In the genomic region with DNA sequence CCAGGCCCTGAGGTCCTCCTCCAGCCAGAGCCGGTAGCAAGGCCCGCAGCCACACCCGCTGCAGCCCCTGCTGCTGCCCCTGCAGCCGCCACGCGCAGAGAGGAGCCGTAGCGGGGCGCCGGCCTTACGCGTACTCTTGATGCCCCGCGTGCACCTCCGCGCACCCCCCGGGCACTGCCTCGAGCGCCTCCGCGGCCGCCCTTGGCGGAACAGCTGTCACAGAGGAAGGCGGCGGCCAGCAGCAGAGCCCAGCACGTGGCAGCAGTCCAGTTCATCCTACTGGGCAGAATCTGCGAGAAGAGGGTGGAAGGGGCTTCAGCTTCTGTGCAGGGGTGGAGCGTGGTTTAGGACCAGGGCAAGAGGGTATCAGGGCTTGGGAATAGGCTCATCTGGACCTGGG, we compare ENCODE assay signal across 9 mouse cellular contexts. TPM values are rescaled to one million over a fixed set of nuclear protein-coding genes. Genes with fewer than 3 reads are reported as not detected.
DNase-seq lines count a peak whose midpoint lies in the region; ATAC-seq and TF ChIP-seq lines count a peak whose summit lies in the region.
"Had no signal": no experiment of that assay in that cellular context is flagged by ENCODE, and none has a peak within 500 bp of the region (broad histone marks: within the 10 kb centered on the region; RNA-seq: fewer than 3 reads in every experiment).

No protein-coding gene starts in this region.

- no peaks in the 10 kb centered on the region for H3K36me3 ChIP-seq in kidney, postnatal 0 days (ENCODE audit: insufficient read depth, low read length)
- no peaks in the 10 kb centered on the region for H3K36me3 ChIP-seq in kidney, adult 2 months (ENCODE audit: control insufficient read depth, insufficient read depth, low read length)
- 0 out of 2 replicates have a peak, but pooled peaks cover 4% of the 10 kb centered on the region for H3K36me3 ChIP-seq in embryonic facial prominence, embryonic 13.5 days
- 0 out of 2 replicates have a peak, but pooled peaks cover 8% of the 10 kb centered on the region for H3K36me3 ChIP-seq in hindbrain, embryonic 10.5 days
- no peaks in the 10 kb centered on the region for H3K36me3 ChIP-seq in stomach, embryonic 15.5 days

- H3K4me1 ChIP-seq in kidney, postnatal 0 days (replicated peaks; ENCODE audit: insufficient read depth, low read length): no peaks in the 10 kb centered on the region; the same call in 1 of the 2 replicates
- no peaks in the 10 kb centered on the region for H3K4me1 ChIP-seq in kidney, adult 2 months (ENCODE audit: control insufficient read depth, insufficient read depth, low read length)
- peaks cover 15% of the 10 kb centered on the region for H3K4me1 ChIP-seq in embryonic facial prominence, embryonic 13.5 days
- peaks cover 24% of the 10 kb centered on the region for H3K4me1 ChIP-seq in hindbrain, embryonic 10.5 days (replicated peaks)
- peaks cover 8% of the 10 kb centered on the region for H3K4me1 ChIP-seq in stomach, embryonic 15.5 days

- H3K4me2 ChIP-seq in kidney, postnatal 0 days (ENCODE audit: low read length): peak overlapping the region; percentile 45
- peak overlapping the region; percentile 59 for H3K4me2 ChIP-seq in embryonic facial prominence, embryonic 13.5 days
- H3K4me2 ChIP-seq in stomach, embryonic 15.5 days: peak overlapping the region; percentile 56

- no peaks in the 10 kb centered on the region for H3K9me3 ChIP-seq in kidney, postnatal 0 days (replicated peaks; ENCODE audit: low read length)
- H3K9me3 ChIP-seq in embryonic facial prominence, embryonic 13.5 days: no peaks in the 10 kb centered on the region
- H3K9me3 ChIP-seq in hindbrain, embryonic 10.5 days: no peaks in the 10 kb centered on the region
- no peaks in the 10 kb centered on the region for H3K9me3 ChIP-seq in stomach, embryonic 15.5 days

- 0 out of 2 replicates have a peak overlapping the region, but pooled peaks have one; percentile 6 for H3K4me3 ChIP-seq in kidney, postnatal 0 days (replicated peaks; ENCODE audit: low read depth, low read length)
- no peak overlapping the region for H3K4me3 ChIP-seq in kidney, adult 2 months (ENCODE audit: insufficient read depth, low read depth, low read length)
- H3K4me3 ChIP-seq in embryonic facial prominence, embryonic 13.5 days: peak overlapping the region; percentile 33
- peak overlapping the region; percentile 52 for H3K4me3 ChIP-seq in hindbrain, embryonic 10.5 days
- H3K4me3 ChIP-seq in stomach, embryonic 15.5 days (replicated peaks): peak overlapping the region; percentile 19

- TF ChIP-seq POLR2A in kidney, adult 2 months (IDR thresholded peaks at IDR 0.05; ENCODE audit: low read depth, low read length): no peak

- ATAC-seq in kidney, postnatal 0 days (replicated peaks; ENCODE audit: low FRiP score, low read depth): no peak
- peak; percentile 46; the same call in 1 of the 2 replicates for ATAC-seq in embryonic facial prominence, embryonic 13.5 days (ENCODE audit: insufficient number of reproducible peaks, insufficient read depth, low FRiP score, low TSS enrichment, low read depth)
- ATAC-seq in stomach, embryonic 15.5 days (ENCODE audit: insufficient read depth, low FRiP score, low read depth): no peak
- no peak for ATAC-seq in CD4-positive, CD25-positive, alpha-beta regulatory T cell, adult 4 months

- TF ChIP-seq CTCF in kidney, postnatal 0 days (IDR thresholded peaks at IDR 0.05; ENCODE audit: low read depth): no peak
- TF ChIP-seq CTCF in kidney, adult 2 months (conservative IDR thresholded peaks at IDR 0.05; ENCODE audit: insufficient read depth, insufficient read length, low read depth, low read length): no peak

- DNase-seq in kidney, postnatal 0 days (ENCODE audit: low spot score): peak; percentile 4
- DNase-seq in kidney, adult 2 months: no peak
- DNase-seq in adrenal gland, postnatal 36 days: peak; percentile 51 to 55
- peak; percentile 56 for DNase-seq in hindbrain, embryonic 10.5 days (ENCODE audit: low spot score)
- DNase-seq in lung, postnatal 14 days: peak; percentile 16

- WGBS in kidney, postnatal 0 days: 7% methylated on average over 28 of the region's 28 CpGs
- 8% methylated on average over 28 of the region's 28 CpGs for WGBS in kidney, adult 2 months
- 7% methylated on average over 28 of the region's 28 CpGs for WGBS in embryonic facial prominence, embryonic 13.5 days
- WGBS in hindbrain, embryonic 10.5 days: 4% methylated on average over 28 of the region's 28 CpGs
- 6% methylated on average over 28 of the region's 28 CpGs for WGBS in stomach, embryonic 15.5 days

- no peak overlapping the region for H3K9ac ChIP-seq in kidney, postnatal 0 days (ENCODE audit: low read depth, low read length)
- H3K9ac ChIP-seq in embryonic facial prominence, embryonic 13.5 days: peak overlapping the region; percentile 58
- H3K9ac ChIP-seq in stomach, embryonic 15.5 days: no peak overlapping the region

- peaks cover 4% of the 10 kb centered on the region; the same call in 1 of the 2 replicates for H3K27me3 ChIP-seq in kidney, postnatal 0 days (ENCODE audit: insufficient read depth, low read length)
- no peaks in the 10 kb centered on the region for H3K27me3 ChIP-seq in kidney, adult 2 months (replicated peaks; ENCODE audit: control insufficient read depth, insufficient read depth, low read length)
- H3K27me3 ChIP-seq in embryonic facial prominence, embryonic 13.5 days: peaks cover 51% of the 10 kb centered on the region
- H3K27me3 ChIP-seq in hindbrain, embryonic 10.5 days (ENCODE audit: insufficient read depth, poor library complexity, severe bottlenecking): peaks cover 49% of the 10 kb centered on the region
- peaks cover 33% of the 10 kb centered on the region for H3K27me3 ChIP-seq in stomach, embryonic 15.5 days (replicated peaks)

- no peak overlapping the region for H3K27ac ChIP-seq in kidney, postnatal 0 days
- H3K27ac ChIP-seq in kidney, adult 2 months (ENCODE audit: insufficient read depth, low read depth, low read length): no peak overlapping the region
- no peak overlapping the region for H3K27ac ChIP-seq in embryonic facial prominence, embryonic 13.5 days
- peak overlapping the region; percentile 77 for H3K27ac ChIP-seq in hindbrain, embryonic 10.5 days
- no peak overlapping the region for H3K27ac ChIP-seq in stomach, embryonic 15.5 days

RNA-seq across cellular contexts. Expression of a gene that starts 1.3 kb away (rescaled TPM):
- 0.13 and 0.16 TPM in 2 replicates for polyA plus RNA-seq in kidney, postnatal 0 days (2015; fragmentation: Nextera tagmentation; extraction: Ambion mirVana)
- polyA plus RNA-seq in kidney, adult 2 months (2012; rRNA removed): 0.16 TPM in 2 replicates
- under 1 TPM; 0.33 to 0.56 TPM for total RNA-seq in adrenal gland, postnatal 36 days (2021)
- 0.72 TPM in 2 replicates for polyA plus RNA-seq in embryonic facial prominence, embryonic 13.5 days (2015; fragmentation: Nextera tagmentation; extraction: Ambion mirVana)
- 0.46 and 1.4 TPM in 2 replicates for polyA plus RNA-seq in hindbrain, embryonic 10.5 days (2016; fragmentation: Nextera tagmentation; extraction: Ambion mirVana)
- 1.0 and 1.4 TPM in 2 replicates for polyA plus RNA-seq in stomach, embryonic 15.5 days (2015; fragmentation: Nextera tagmentation; extraction: Ambion mirVana)
- polyA plus RNA-seq in CD4-positive, CD25-positive, alpha-beta regulatory T cell, adult 4 months (2017; shearing (Covaris generic)): not detected

RNA-seq across cellular contexts. Expression of a gene that starts 11.2 kb away (rescaled TPM):
- not detected in 2 replicates for polyA plus RNA-seq in kidney, postnatal 0 days (2015; fragmentation: Nextera tagmentation; extraction: Ambion mirVana)
- polyA plus RNA-seq in kidney, adult 2 months (2012; rRNA removed): not detected in 2 replicates
- total RNA-seq in adrenal gland, postnatal 36 days (2021): not detected
- not detected in 2 replicates for polyA plus RNA-seq in embryonic facial prominence, embryonic 13.5 days (2015; fragmentation: Nextera tagmentation; extraction: Ambion mirVana)
- polyA plus RNA-seq in hindbrain, embryonic 10.5 days (2016; fragmentation: Nextera tagmentation; extraction: Ambion mirVana): not detected in 2 replicates
- not detected in 2 replicates for polyA plus RNA-seq in stomach, embryonic 15.5 days (2015; fragmentation: Nextera tagmentation; extraction: Ambion mirVana)
- not detected for polyA plus RNA-seq in CD4-positive, CD25-positive, alpha-beta regulatory T cell, adult 4 months (2017; shearing (Covaris generic))
- total RNA-seq: gastrocnemius, postnatal 4 days had no signal

RNA-seq across cellular contexts. Expression of a gene that starts 16.0 kb away (rescaled TPM):
- 29.9 and 30.4 TPM in 2 replicates for polyA plus RNA-seq in kidney, postnatal 0 days (2015; fragmentation: Nextera tagmentation; extraction: Ambion mirVana)
- polyA plus RNA-seq in kidney, adult 2 months (2012; rRNA removed): 40.3 and 45.1 TPM in 2 replicates
- 10 to 100 TPM; 24.4 to 34.5 TPM for total RNA-seq in adrenal gland, postnatal 36 days (2021)
- 21.1 and 24.2 TPM in 2 replicates for polyA plus RNA-seq in embryonic facial prominence, embryonic 13.5 days (2015; fragmentation: Nextera tagmentation; extraction: Ambion mirVana)
- polyA plus RNA-seq in hindbrain, embryonic 10.5 days (2016; fragmentation: Nextera tagmentation; extraction: Ambion mirVana): 29.4 and 30.1 TPM in 2 replicates
- polyA plus RNA-seq in stomach, embryonic 15.5 days (2015; fragmentation: Nextera tagmentation; extraction: Ambion mirVana): 23.5 and 26.9 TPM in 2 replicates
- 10 to 100 TPM; 28.7 to 33.1 TPM for polyA plus RNA-seq in CD4-positive, CD25-positive, alpha-beta regulatory T cell, adult 4 months (2017; shearing (Covaris generic))

RNA-seq across cellular contexts. Expression of a gene that starts 19.6 kb away (rescaled TPM):
- not detected in 2 replicates for polyA plus RNA-seq in kidney, postnatal 0 days (2015; fragmentation: Nextera tagmentation; extraction: Ambion mirVana)
- 0.05 TPM in 1 of 2 replicates, not detected in the other for polyA plus RNA-seq in kidney, adult 2 months (2012; rRNA removed)
- not detected for total RNA-seq in adrenal gland, postnatal 36 days (2021)
- 0.07 TPM in 1 of 2 replicates, not detected in the other for polyA plus RNA-seq in embryonic facial prominence, embryonic 13.5 days (2015; fragmentation: Nextera tagmentation; extraction: Ambion mirVana)
- polyA plus RNA-seq in hindbrain, embryonic 10.5 days (2016; fragmentation: Nextera tagmentation; extraction: Ambion mirVana): not detected in 2 replicates
- polyA plus RNA-seq in stomach, embryonic 15.5 days (2015; fragmentation: Nextera tagmentation; extraction: Ambion mirVana): not detected in 2 replicates
- not detected for polyA plus RNA-seq in CD4-positive, CD25-positive, alpha-beta regulatory T cell, adult 4 months (2017; shearing (Covaris generic))
- total RNA-seq: gastrocnemius, postnatal 4 days had no signal

RNA-seq across cellular contexts. Expression of a gene that starts 37.1 kb away (rescaled TPM):
- polyA plus RNA-seq in kidney, postnatal 0 days (2015; fragmentation: Nextera tagmentation; extraction: Ambion mirVana): 236 and 241 TPM in 2 replicates
- polyA plus RNA-seq in kidney, adult 2 months (2012; rRNA removed): 381 and 422 TPM in 2 replicates
- 100 to 1,000 TPM; 356 to 530 TPM for total RNA-seq in adrenal gland, postnatal 36 days (2021)
- 170 and 172 TPM in 2 replicates for polyA plus RNA-seq in embryonic facial prominence, embryonic 13.5 days (2015; fragmentation: Nextera tagmentation; extraction: Ambion mirVana)
- polyA plus RNA-seq in hindbrain, embryonic 10.5 days (2016; fragmentation: Nextera tagmentation; extraction: Ambion mirVana): 153 and 156 TPM in 2 replicates
- polyA plus RNA-seq in stomach, embryonic 15.5 days (2015; fragmentation: Nextera tagmentation; extraction: Ambion mirVana): 155 and 165 TPM in 2 replicates
- 10 to 100 TPM; 69.1 to 90.2 TPM for polyA plus RNA-seq in CD4-positive, CD25-positive, alpha-beta regulatory T cell, adult 4 months (2017; shearing (Covaris generic))
